Mouse (Mus musculus): ENCODE results near the gene Vars. TPM values are rescaled to one million over a fixed set of nuclear protein-coding genes. Genes with fewer than 3 reads are reported as not detected.

The Vars gene
- polyA plus RNA-seq (2014; fragmentation: Nextera tagmentation; extraction: Ambion mirVana): 55.7 and 59.7 TPM in 2 replicates

GRCm38 (mm10) chr17:35000717-35001451 is at the start of gene Vars:
TSS of gene Vars (plus strand) at chr17:35000987.
- peak within 1 kb of the TSS; percentile 96 for H3K9ac ChIP-seq (ENCODE audit: low read depth, low read length)
- H3K4me1 ChIP-seq (ENCODE audit: control insufficient read depth, insufficient read depth, low read length): peaks cover 24% of the 10 kb centered on the region
- under 1% methylated on average over 77 of the region's 83 CpGs for WGBS (ENCODE audit: insufficient replicate concordance)
- peaks cover 15% of the 10 kb centered on the region for H3K36me3 ChIP-seq (ENCODE audit: control insufficient read depth, insufficient read depth, low read length)
- no peaks in the 10 kb centered on the region for H3K9me3 ChIP-seq (replicated peaks; ENCODE audit: control insufficient read depth, low read length)
- H3K27me3 ChIP-seq (ENCODE audit: control insufficient read depth, insufficient read depth, low read length): no peaks in the 10 kb centered on the region
- peak within 1 kb of the TSS; percentile 94 for H3K4me3 ChIP-seq (ENCODE audit: low read depth, low read length)
- H3K4me2 ChIP-seq: peak within 1 kb of the TSS; percentile 99
- peak; percentile 87 for ATAC-seq (replicated peaks; ENCODE audit: insufficient number of reproducible peaks, low FRiP score, low TSS enrichment)
- H3K27ac ChIP-seq (ENCODE audit: low read depth, low read length): peak within 1 kb of the TSS; percentile 98

GRCm38 (mm10) chr17:34951636-34952377 is 49.0 kb upstream of the Vars start:
- H3K27ac ChIP-seq (ENCODE audit: low read depth, low read length): peak overlapping the region; percentile 93
- no peaks in the 10 kb centered on the region for H3K9me3 ChIP-seq (replicated peaks; ENCODE audit: control insufficient read depth, low read length)
- H3K4me1 ChIP-seq (ENCODE audit: control insufficient read depth, insufficient read depth, low read length): peaks cover 10% of the 10 kb centered on the region
- peaks cover 5% of the 10 kb centered on the region; the same call in 1 of the 2 replicates for H3K27me3 ChIP-seq (ENCODE audit: control insufficient read depth, insufficient read depth, low read length)
- peak overlapping the region; percentile 99 for H3K9ac ChIP-seq (ENCODE audit: low read depth, low read length)
- WGBS (ENCODE audit: insufficient replicate concordance): 1% methylated on average over 29 of the region's 29 CpGs
- peaks cover 19% of the 10 kb centered on the region for H3K36me3 ChIP-seq (ENCODE audit: control insufficient read depth, insufficient read depth, low read length)
- peak overlapping the region; percentile 91 for H3K4me2 ChIP-seq
- H3K4me3 ChIP-seq (ENCODE audit: low read depth, low read length): peak overlapping the region; percentile 99
- ATAC-seq (replicated peaks; ENCODE audit: insufficient number of reproducible peaks, low FRiP score, low TSS enrichment): peak; percentile 41

- under 1% methylated on average over 23 of the region's 23 CpGs for WGBS (ENCODE audit: insufficient replicate concordance)
Measured at GRCm38 (mm10) chr17:34952378-34953040, 48.3 kb upstream of the Vars start.

GRCm38 (mm10) chr17:34953258-34953657 is 47.5 kb upstream of the Vars start:
- peaks cover 10% of the 10 kb centered on the region for H3K4me1 ChIP-seq (ENCODE audit: control insufficient read depth, insufficient read depth, low read length)
- H3K36me3 ChIP-seq (ENCODE audit: control insufficient read depth, insufficient read depth, low read length): peaks cover 19% of the 10 kb centered on the region
- ATAC-seq (replicated peaks; ENCODE audit: insufficient number of reproducible peaks, low FRiP score, low TSS enrichment): no peak
- 81% methylated on average over 3 of the region's 3 CpGs for WGBS (ENCODE audit: insufficient replicate concordance)
- no peak overlapping the region for H3K4me3 ChIP-seq (ENCODE audit: low read depth, low read length)
- no peak overlapping the region for H3K9ac ChIP-seq (ENCODE audit: low read depth, low read length)
- peak overlapping the region; percentile 91; the same call in 1 of the 2 replicates for H3K4me2 ChIP-seq
- no peaks in the 10 kb centered on the region for H3K9me3 ChIP-seq (replicated peaks; ENCODE audit: control insufficient read depth, low read length)
- no peak overlapping the region; the same call in 1 of the 2 replicates for H3K27ac ChIP-seq (ENCODE audit: low read depth, low read length)
- H3K27me3 ChIP-seq (ENCODE audit: control insufficient read depth, insufficient read depth, low read length): peaks cover 7% of the 10 kb centered on the region; the same call in 1 of the 2 replicates

More at GRCm38 (mm10) chr17:34952378-34953040, 48.3 kb upstream of the Vars start:
- Histone ChIP-seq H3K4me1 (ENCODE audit: control insufficient read depth, insufficient read depth, low read length) (peaks cover 10% of the 10 kb centered on the region), H3K9ac (ENCODE audit: low read depth, low read length) (peak overlapping the region; percentile 99), H3K27me3 (ENCODE audit: control insufficient read depth, insufficient read depth, low read length) (peaks cover 7% of the 10 kb centered on the region; the same call in 1 of the 2 replicates), H3K4me2 (peak overlapping the region; percentile 91), H3K36me3 (ENCODE audit: control insufficient read depth, insufficient read depth, low read length) (peaks cover 19% of the 10 kb centered on the region), H3K4me3 (ENCODE audit: low read depth, low read length) (peak overlapping the region; percentile 99), H3K27ac (ENCODE audit: low read depth, low read length) (peak overlapping the region; percentile 93), H3K9me3 (replicated peaks; ENCODE audit: control insufficient read depth, low read length) (no peaks in the 10 kb centered on the region)
- peak; percentile 77 for ATAC-seq (replicated peaks; ENCODE audit: insufficient number of reproducible peaks, low FRiP score, low TSS enrichment)

- Histone ChIP-seq H3K4me2 (no peak overlapping the region), H3K27me3 (ENCODE audit: control insufficient read depth, insufficient read depth, low read length) (peaks cover 7% of the 10 kb centered on the region; the same call in 1 of the 2 replicates), H3K9ac (ENCODE audit: low read depth, low read length) (no peak overlapping the region), H3K36me3 (ENCODE audit: control insufficient read depth, insufficient read depth, low read length) (peaks cover 19% of the 10 kb centered on the region), H3K4me1 (ENCODE audit: control insufficient read depth, insufficient read depth, low read length) (peaks cover 10% of the 10 kb centered on the region), H3K4me3 (ENCODE audit: low read depth, low read length) (no peak overlapping the region), H3K27ac (ENCODE audit: low read depth, low read length) (no peak overlapping the region), H3K9me3 (replicated peaks; ENCODE audit: control insufficient read depth, low read length) (no peaks in the 10 kb centered on the region)
- ATAC-seq (replicated peaks; ENCODE audit: insufficient number of reproducible peaks, low FRiP score, low TSS enrichment): no peak
- 88% methylated on average over 4 of the region's 4 CpGs for WGBS (ENCODE audit: insufficient replicate concordance)
Measured at GRCm38 (mm10) chr17:34953904-34954303, 46.9 kb upstream of the Vars start.

- WGBS (ENCODE audit: insufficient replicate concordance): 78% methylated on average over 4 of the region's 4 CpGs
- ATAC-seq (replicated peaks; ENCODE audit: insufficient number of reproducible peaks, low FRiP score, low TSS enrichment): no peak
- H3K9me3 ChIP-seq (replicated peaks; ENCODE audit: control insufficient read depth, low read length): no peaks in the 10 kb centered on the region
- H3K27ac ChIP-seq (ENCODE audit: low read depth, low read length): no peak overlapping the region
- peaks cover 12% of the 10 kb centered on the region for H3K4me1 ChIP-seq (ENCODE audit: control insufficient read depth, insufficient read depth, low read length)
- no peak overlapping the region for H3K4me3 ChIP-seq (ENCODE audit: low read depth, low read length)
- no peak overlapping the region for H3K9ac ChIP-seq (ENCODE audit: low read depth, low read length)
- H3K27me3 ChIP-seq (ENCODE audit: control insufficient read depth, insufficient read depth, low read length): peaks cover 7% of the 10 kb centered on the region; the same call in 1 of the 2 replicates
- H3K4me2 ChIP-seq: no peak overlapping the region
- peaks cover 15% of the 10 kb centered on the region for H3K36me3 ChIP-seq (ENCODE audit: control insufficient read depth, insufficient read depth, low read length)
Measured at GRCm38 (mm10) chr17:34954831-34955230, 46.0 kb upstream of the Vars start.

- WGBS (ENCODE audit: insufficient replicate concordance): 75% methylated on average over 3 of the region's 3 CpGs
- no peak overlapping the region for H3K9ac ChIP-seq (ENCODE audit: low read depth, low read length)
- peaks cover 11% of the 10 kb centered on the region for H3K4me1 ChIP-seq (ENCODE audit: control insufficient read depth, insufficient read depth, low read length)
Measured at GRCm38 (mm10) chr17:34955884-34956283, 44.9 kb upstream of the Vars start.

GRCm38 (mm10) chr17:34956340-34956739 is 44.4 kb upstream of the Vars start:
- 33% methylated on average over 1 of the region's 1 CpGs for WGBS (ENCODE audit: insufficient replicate concordance)
- Histone ChIP-seq H3K4me3 (ENCODE audit: low read depth, low read length) (no peak overlapping the region), H3K4me1 (ENCODE audit: control insufficient read depth, insufficient read depth, low read length) (peaks cover 7% of the 10 kb centered on the region), H3K27me3 (ENCODE audit: control insufficient read depth, insufficient read depth, low read length) (peaks cover 7% of the 10 kb centered on the region; the same call in 1 of the 2 replicates), H3K9ac (ENCODE audit: low read depth, low read length) (no peak overlapping the region), H3K4me2 (no peak overlapping the region), H3K9me3 (replicated peaks; ENCODE audit: control insufficient read depth, low read length) (no peaks in the 10 kb centered on the region), H3K36me3 (ENCODE audit: control insufficient read depth, insufficient read depth, low read length) (0 out of 2 replicates have a peak, but pooled peaks cover under 1% of the 10 kb centered on the region), H3K27ac (ENCODE audit: low read depth, low read length) (no peak overlapping the region)
- no peak for ATAC-seq (replicated peaks; ENCODE audit: insufficient number of reproducible peaks, low FRiP score, low TSS enrichment)

More at GRCm38 (mm10) chr17:34955884-34956283, 44.9 kb upstream of the Vars start:
- Histone ChIP-seq H3K9me3 (replicated peaks; ENCODE audit: control insufficient read depth, low read length) (no peaks in the 10 kb centered on the region), H3K27me3 (ENCODE audit: control insufficient read depth, insufficient read depth, low read length) (peaks cover 7% of the 10 kb centered on the region; the same call in 1 of the 2 replicates), H3K27ac (ENCODE audit: low read depth, low read length) (no peak overlapping the region), H3K4me3 (ENCODE audit: low read depth, low read length) (no peak overlapping the region), H3K4me2 (no peak overlapping the region), H3K36me3 (ENCODE audit: control insufficient read depth, insufficient read depth, low read length) (peaks cover 5% of the 10 kb centered on the region)
- ATAC-seq (replicated peaks; ENCODE audit: insufficient number of reproducible peaks, low FRiP score, low TSS enrichment): no peak
